Mouse (Mus musculus) bone marrow, adult 2 months (tissue): ENCODE measurements around the gene Fam185a.

Experiments used
- CTCF ChIP-seq: fragments of 200-500 bp; IDR thresholded peaks from 2 replicates; pipeline ENCODE4 v1.5.1; 2011; ENCODE audit warnings: low read length, control low read depth; ENCODE audit not compliant: control insufficient read depth, insufficient read depth
- POLR2A ChIP-seq: fragments of 200-500 bp; IDR thresholded peaks from 2 replicates; pipeline ENCODE4 v1.6.1; 2011; ENCODE audit warnings: low read depth, mild to moderate bottlenecking, control low read depth, low read length, borderline replicate concordance; ENCODE audit not compliant: control insufficient read depth

DNA sequence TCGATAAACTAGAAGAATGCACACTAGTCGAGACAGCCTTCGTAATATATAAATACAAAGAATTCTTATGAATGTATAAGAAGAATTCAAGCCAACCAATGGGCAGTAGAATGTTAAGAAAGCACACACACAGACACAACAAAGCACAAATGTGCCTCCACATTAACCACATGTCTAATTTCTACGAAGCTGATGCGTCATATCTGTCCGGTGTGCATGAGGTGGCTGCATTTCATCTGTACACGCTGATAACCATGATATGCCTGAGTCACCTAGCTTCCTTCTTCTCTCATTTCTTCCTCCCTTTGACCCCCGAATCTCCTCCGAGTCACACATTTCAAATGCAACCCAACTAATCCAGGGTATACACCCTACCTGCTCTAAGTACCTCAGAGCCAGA lies 39.8 kb upstream of the Fam185a start:
- no peak for TF ChIP-seq CTCF
- no peak for TF ChIP-seq POLR2A
